Mouse (Mus musculus) E14TG2a.4 (cell line): ENCODE measurements around the gene Ada.

Source experiments
- CTCF ChIP-seq: conservative IDR thresholded peaks from 2 replicates; pipeline ENCODE4 v1.5.1; 2014; ENCODE audit warnings: low read length
- POU5F1 ChIP-seq: IDR thresholded peaks from 2 replicates; pipeline ENCODE4 v1.6.1; 2014; ENCODE audit warnings: low read length, borderline replicate concordance

GRCm38 (mm10) chr2:163735163-163735562, 14.9 kb downstream of the Ada start:
- no peak for TF ChIP-seq CTCF
- TF ChIP-seq POU5F1: no peak
